Mouse (Mus musculus): ENCODE data around the gene B3gat2.

DNA sequence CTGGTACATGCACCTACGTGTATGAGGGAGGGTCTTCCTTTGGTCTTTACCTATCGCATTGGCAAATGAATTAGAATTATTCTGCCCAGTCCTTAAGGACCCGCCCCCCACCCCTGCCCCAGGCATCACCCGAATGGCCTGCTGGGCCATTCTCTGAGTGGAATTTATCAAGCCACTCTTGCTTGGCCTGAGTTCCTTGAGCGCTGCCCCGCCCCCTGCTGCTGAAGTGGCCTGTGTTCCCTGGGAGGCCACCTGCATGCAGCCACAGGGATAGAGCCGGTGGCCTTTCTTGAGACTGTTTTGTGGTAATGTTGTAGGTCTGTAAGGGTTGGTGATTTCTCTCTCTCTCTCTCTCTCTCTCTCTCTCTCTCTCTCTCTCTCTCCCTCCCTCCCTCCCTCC, 2.2 kb downstream of the B3gat2 start:
- no peak for TF ChIP-seq POLR2A (IDR thresholded peaks at IDR 0.05; ENCODE audit: borderline replicate concordance, control insufficient read depth, low read depth, low read length)
- TF ChIP-seq CTCF (IDR thresholded peaks at IDR 0.05; ENCODE audit: control insufficient read depth, insufficient read depth, low read length) = no peak

Measured in bone marrow, adult 2 months (tissue).